Mouse (Mus musculus) forebrain, embryonic 14.5 days (tissue): ENCODE data around the gene Ttll10. TPM values are rescaled to one million over a fixed set of nuclear protein-coding genes. Genes with fewer than 3 reads are reported as not detected.

Experiments
- ATAC-seq: fragments of 200-750 bp; cut with Nextera tagmentation; 2 replicates; pipeline ENCODE4 v1.8.0; 2017; ENCODE audit warnings: mild to moderate bottlenecking, moderate library complexity
- DNase-seq: peaks from one replicate; pipeline ENCODE4 v3.0.0-alpha.2; 2015; ENCODE audit warnings: low spot score
- H3K27ac ChIP-seq: fragments of 300-500 bp; sonication (generic); 2 replicates; pipeline ENCODE4 v1.5.1; 2014; ENCODE audit warnings: low read depth, mild to moderate bottlenecking, control low read depth, low read length, moderate library complexity
- H3K27me3 ChIP-seq: fragments of 300-500 bp; sonication (generic); replicated peaks from 2 replicates; pipeline ENCODE4 v1.6.1; 2014; ENCODE audit warnings: low read length, control low read depth, mixed read lengths; ENCODE audit not compliant: control insufficient read depth, insufficient read depth
- H3K36me3 ChIP-seq: fragments of 300-500 bp; sonication (generic); 2 replicates; pipeline ENCODE4 v1.6.1; 2014; ENCODE audit warnings: low read length, control low read depth; ENCODE audit not compliant: control insufficient read depth, insufficient read depth
- H3K4me1 ChIP-seq: fragments of 300-500 bp; sonication (generic); 2 replicates; pipeline ENCODE4 v1.6.1; 2014; ENCODE audit warnings: antibody characterized with exemption, low read length, control low read depth; ENCODE audit not compliant: control insufficient read depth, insufficient read depth
- H3K4me2 ChIP-seq: fragments of 300-500 bp; sonication (generic); 2 replicates; pipeline ENCODE4 v1.6.1; 2014; ENCODE audit warnings: mild to moderate bottlenecking, control low read depth, low read length
- H3K4me3 ChIP-seq: fragments of 300-500 bp; sonication (generic); 2 replicates; pipeline ENCODE4 v1.5.1; 2014; ENCODE audit warnings: low read depth, low read length, control low read depth
- H3K9ac ChIP-seq: fragments of 300-500 bp; sonication (generic); 2 replicates; pipeline ENCODE4 v1.6.1; 2014; ENCODE audit warnings: mild to moderate bottlenecking, low read length, control low read depth, moderate library complexity
- H3K9me3 ChIP-seq: fragments of 300-500 bp; sonication (generic); replicated peaks from 2 replicates; pipeline ENCODE4 v1.6.1; 2016; ENCODE audit warnings: low read length, control low read depth, mixed read lengths; ENCODE audit not compliant: control insufficient read depth
- WGBS: fragments of 180-500 bp; shearing (Covaris S2); extraction: QIAGEN DNeasy Blood & Tissue Kit; methylation state at CpG from one replicate; pipeline ENCODE4 v1.1.7; 2014; 5-methylcytosine and 5-hydroxymethylcytosine counted together
- polyA plus RNA-seq: library from polyadenylated mRNA; unstranded; fragments of >200 nt; fragmentation: Nextera tagmentation; extraction: Ambion mirVana; gene quantifications from 2 replicates; pipeline ENCODE4 v1.2.1, GENCODE M21; 2014

Ttll10 gene
- polyA plus RNA-seq, 1 experiment from 2014 or later, result not detected

GRCm38 (mm10) chr4:156070716-156071115, 11.5 kb upstream of the Ttll10 start:
- DNase-seq (peak; percentile 34), ATAC-seq (peak; percentile 32; the same call in 1 of the 2 replicates)
- H3K4me2 ChIP-seq, result no peak overlapping the region
- peaks cover 5% of the 10 kb centered on the region; the same call in 1 of the 2 replicates for H3K4me1 ChIP-seq
- no peaks in the 10 kb centered on the region for H3K27me3 ChIP-seq
- no peaks in the 10 kb centered on the region for H3K36me3 ChIP-seq
- H3K27ac ChIP-seq, result no peak overlapping the region
- H3K9ac ChIP-seq, result no peak overlapping the region
- WGBS, result 26% methylated on average over 2 of the region's 2 CpGs
- no peaks in the 10 kb centered on the region for H3K9me3 ChIP-seq
- no peak overlapping the region for H3K4me3 ChIP-seq

DNA sequence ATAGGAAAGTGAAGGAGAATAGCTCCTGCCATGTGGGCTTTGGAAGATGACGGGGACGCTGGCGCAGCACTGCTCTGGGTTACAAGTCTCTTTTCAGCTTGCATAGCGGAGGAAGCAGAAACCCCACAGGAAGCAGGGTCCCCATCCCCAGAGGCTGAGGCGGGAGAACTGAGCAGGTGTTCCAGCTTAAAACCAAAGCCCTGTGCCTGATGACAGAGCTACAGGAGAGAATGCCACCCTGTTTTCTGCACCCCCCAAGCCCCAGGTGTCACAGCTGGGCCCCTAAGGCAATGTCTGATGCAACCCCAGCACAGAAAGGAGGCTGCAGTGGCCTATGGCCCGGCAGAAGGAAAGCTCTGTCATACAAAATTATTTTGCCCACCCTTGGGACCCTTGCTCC, 11.1 kb upstream of the Ttll10 start:
- ATAC-seq, result no peak
- Histone ChIP-seq H3K36me3 (no peaks in the 10 kb centered on the region), H3K4me2 (no peak overlapping the region), H3K9me3 (no peaks in the 10 kb centered on the region), H3K4me3 (no peak overlapping the region), H3K27me3 (no peaks in the 10 kb centered on the region), H3K27ac (no peak overlapping the region), H3K9ac (no peak overlapping the region), H3K4me1 (peaks cover 5% of the 10 kb centered on the region; the same call in 1 of the 2 replicates)
- no peak for DNase-seq
- WGBS, result 45% methylated on average over 6 of the region's 6 CpGs

- WGBS, result 91% methylated on average over 8 of the region's 8 CpGs
- no peak overlapping the region for H3K27ac ChIP-seq
These were observed 10.5 kb upstream of the Ttll10 start for GRCm38 (mm10) chr4:156069701-156070100.

DNA sequence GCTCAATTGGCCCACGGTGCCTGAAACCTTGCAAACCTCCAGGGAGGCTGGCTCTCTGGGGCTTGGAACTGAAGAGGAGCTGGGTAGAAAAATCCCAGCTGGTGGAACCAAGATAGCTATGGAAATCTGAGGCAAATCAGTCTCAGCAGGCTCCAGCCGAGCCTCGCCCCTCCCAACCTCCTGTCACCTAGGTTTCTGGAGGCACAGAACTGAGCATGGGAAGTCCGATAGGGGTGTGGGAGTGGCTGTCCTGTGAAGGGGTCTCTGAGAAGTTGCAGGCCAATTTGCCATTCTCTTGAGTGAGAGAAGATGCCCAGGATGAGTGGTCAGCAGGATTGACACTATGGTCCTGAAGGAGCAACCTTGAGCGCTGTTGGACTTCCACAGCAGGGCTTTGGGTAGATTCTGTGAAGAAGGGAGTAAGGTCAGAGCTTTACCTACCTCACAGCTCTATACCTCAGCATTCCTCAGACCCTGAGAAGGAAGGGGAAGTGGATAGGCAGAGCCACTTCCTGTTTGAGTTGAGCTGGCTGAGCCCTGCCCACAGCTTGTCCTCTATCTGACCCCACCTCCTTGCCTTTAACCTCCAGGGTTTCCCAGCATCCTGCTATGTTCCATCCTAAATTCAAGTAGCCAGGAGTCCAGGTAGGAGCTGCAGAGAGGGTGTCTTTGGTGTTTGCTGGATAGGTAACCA, 8.2 kb upstream of the Ttll10 start:
- ATAC-seq, result no peak
- H3K36me3 ChIP-seq, result no peaks in the 10 kb centered on the region

More at GRCm38 (mm10) chr4:156069701-156070100, 10.5 kb upstream of the Ttll10 start:
- Histone ChIP-seq H3K36me3 (no peaks in the 10 kb centered on the region), H3K9me3 (no peaks in the 10 kb centered on the region), H3K4me2 (no peak overlapping the region), H3K4me1 (peaks cover 5% of the 10 kb centered on the region; the same call in 1 of the 2 replicates), H3K27me3 (no peaks in the 10 kb centered on the region), H3K9ac (no peak overlapping the region), H3K4me3 (no peak overlapping the region)
- DNase-seq, result no peak
- ATAC-seq, result no peak

GRCm38 (mm10) chr4:156065156-156065894, 6.1 kb upstream of the Ttll10 start:
- H3K4me3 ChIP-seq, result no peak overlapping the region
- H3K4me2 ChIP-seq, result no peak overlapping the region
- DNase-seq, result no peak
- H3K27ac ChIP-seq, result no peak overlapping the region
- no peaks in the 10 kb centered on the region for H3K9me3 ChIP-seq
- no peaks in the 10 kb centered on the region for H3K27me3 ChIP-seq
- H3K4me1 ChIP-seq, result peaks cover 6% of the 10 kb centered on the region; the same call in 1 of the 2 replicates
- no peak overlapping the region for H3K9ac ChIP-seq
- 92% methylated on average over 10 of the region's 10 CpGs for WGBS
- H3K36me3 ChIP-seq, result no peaks in the 10 kb centered on the region
- ATAC-seq, result no peak

More for the DNA sequence above, 8.2 kb upstream of the Ttll10 start:
- Histone ChIP-seq H3K4me1 (peaks cover 10% of the 10 kb centered on the region; the same call in 1 of the 2 replicates), H3K27me3 (no peaks in the 10 kb centered on the region), H3K27ac (no peak overlapping the region), H3K4me2 (no peak overlapping the region), H3K9ac (no peak overlapping the region), H3K4me3 (no peak overlapping the region), H3K9me3 (no peaks in the 10 kb centered on the region)
- no peak for DNase-seq
- WGBS, result 83% methylated on average over 5 of the region's 5 CpGs

DNA sequence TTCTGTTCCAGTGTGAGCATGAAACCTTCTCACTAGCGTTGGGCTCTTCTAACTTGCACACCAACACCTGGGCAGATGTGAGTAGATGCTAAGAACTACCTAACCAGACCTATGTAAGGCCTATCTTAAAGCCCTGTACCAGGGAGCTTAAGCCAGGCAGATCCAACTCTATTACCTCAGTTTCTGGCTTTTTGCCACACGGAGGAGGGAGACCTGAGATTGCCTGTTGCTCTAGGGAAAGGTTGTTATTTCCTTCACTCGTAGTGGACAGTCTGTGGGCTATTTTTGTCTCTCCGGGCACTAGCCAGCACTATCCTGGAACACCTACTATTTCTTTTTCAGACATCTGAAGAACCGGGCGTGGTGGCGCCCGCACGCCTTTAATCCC, 5.3 kb upstream of the Ttll10 start:
- Histone ChIP-seq H3K4me2 (no peak overlapping the region), H3K9ac (no peak overlapping the region), H3K4me1 (0 out of 2 replicates have a peak, but pooled peaks cover 4% of the 10 kb centered on the region), H3K9me3 (no peaks in the 10 kb centered on the region), H3K4me3 (no peak overlapping the region), H3K27ac (no peak overlapping the region), H3K27me3 (no peaks in the 10 kb centered on the region), H3K36me3 (no peaks in the 10 kb centered on the region)
- WGBS, result 86% methylated on average over 9 of the region's 9 CpGs
- ATAC-seq, result no peak
- no peak for DNase-seq

DNA sequence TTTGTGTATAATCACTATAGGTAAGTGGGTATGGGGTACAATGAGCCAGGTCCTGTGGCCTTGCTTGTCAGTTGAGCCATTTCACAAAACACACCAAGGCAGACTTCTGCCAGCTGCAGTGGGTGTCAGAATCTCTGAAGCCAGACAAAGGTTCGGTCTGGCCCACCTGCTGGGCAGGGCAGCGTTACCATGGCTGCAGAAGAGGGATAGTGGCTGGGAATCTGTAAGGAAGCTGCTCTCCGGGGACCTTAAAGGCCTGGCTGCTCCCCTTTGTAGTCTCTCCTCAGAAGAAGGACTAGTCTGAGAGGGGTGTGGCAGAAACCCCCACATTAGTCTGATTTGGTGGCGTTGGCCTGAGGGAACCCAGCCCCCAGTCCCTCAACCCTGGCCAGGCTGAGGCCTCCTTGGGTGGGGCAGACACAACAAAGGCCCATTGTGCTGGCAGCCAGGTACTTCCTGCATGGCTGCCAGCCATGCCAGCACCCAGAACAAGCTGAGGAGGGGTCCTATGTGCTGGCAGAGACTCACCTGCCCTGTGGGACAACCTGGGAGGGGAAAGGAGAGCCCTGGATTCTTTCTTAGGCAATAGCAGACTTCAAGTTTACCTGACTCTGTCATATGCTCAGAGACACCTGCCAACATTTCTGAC, 4.8 kb upstream of the Ttll10 start:
- H3K36me3 ChIP-seq, result no peaks in the 10 kb centered on the region
- no peak overlapping the region for H3K9ac ChIP-seq
- no peak for ATAC-seq
- H3K4me2 ChIP-seq, result no peak overlapping the region
- H3K4me3 ChIP-seq, result no peak overlapping the region
- H3K9me3 ChIP-seq, result no peaks in the 10 kb centered on the region
- H3K27me3 ChIP-seq, result no peaks in the 10 kb centered on the region
- no peak overlapping the region for H3K27ac ChIP-seq
- peak; percentile 25 for DNase-seq
- H3K4me1 ChIP-seq, result 0 out of 2 replicates have a peak, but pooled peaks cover 4% of the 10 kb centered on the region
- 0% methylated on average over 4 of the region's 4 CpGs for WGBS

- Histone ChIP-seq H3K4me1 (0 out of 2 replicates have a peak, but pooled peaks cover 4% of the 10 kb centered on the region), H3K36me3 (no peaks in the 10 kb centered on the region), H3K27me3 (no peaks in the 10 kb centered on the region), H3K4me3 (no peak overlapping the region), H3K9me3 (no peaks in the 10 kb centered on the region), H3K27ac (no peak overlapping the region), H3K4me2 (no peak overlapping the region), H3K9ac (no peak overlapping the region)
- no peak for DNase-seq
- ATAC-seq, result no peak
- 40% methylated on average over 10 of the region's 10 CpGs for WGBS
These were observed 499 bp upstream of the Ttll10 start for GRCm38 (mm10) chr4:156059713-156060112.
